Mouse (Mus musculus): ENCODE measurements around the gene Myoz1. TPM values are rescaled to one million over a fixed set of nuclear protein-coding genes. Genes with fewer than 3 reads are reported as not detected.

Myoz1 gene
- polyA plus RNA-seq (2014; fragmentation: Illumina TruSeq; extraction: RNeasy Lipid Tissue Mini Kit (QIAGEN cat#74804)) = not detected

GRCm38 (mm10) chr14:20656361-20656760 is at the start of gene Myoz1:
Myoz1 (minus strand) TSS chr14:20656540.

GRCm38 (mm10) chr14:20702741-20703381 is 46.5 kb upstream of the Myoz1 start, which contains the start of gene Chchd1:
Chchd1 (plus strand) TSS chr14:20703006.

GRCm38 (mm10) chr14:20694884-20695760 is 38.8 kb upstream of the Myoz1 start, which contains the start of gene Fut11:
Fut11 (plus strand) TSS chr14:20694968.

GRCm38 (mm10) chr14:20674064-20674833 is 17.9 kb upstream of the Myoz1 start, which contains the start of gene Sec24c:
Sec24c (plus strand) TSS chr14:20674308.

GRCm38 (mm10) chr14:20668154-20668810 is 11.9 kb upstream of the Myoz1 start, which contains the start of gene Synpo2l:
Synpo2l (minus strand) TSS chr14:20668354.

GRCm38 (mm10) chr14:20640644-20641437 is 15.5 kb downstream of the Myoz1 start, which contains the start of gene Usp54:
Usp54 (minus strand) TSS chr14:20641063.

Other genes starting within 250 kb of the Myoz1 start
- gene Cfap70, start 204.3 kb downstream of the Myoz1 start, polyA plus RNA-seq (2014; fragmentation: Illumina TruSeq; extraction: RNeasy Lipid Tissue Mini Kit (QIAGEN cat#74804)) = 6.6 TPM
- 101 TPM for gene Anxa7, start 176.4 kb downstream of the Myoz1 start, polyA plus RNA-seq (2014; fragmentation: Illumina TruSeq; extraction: RNeasy Lipid Tissue Mini Kit (QIAGEN cat#74804))
- 0.48 TPM for gene Mss51, start 159.6 kb downstream of the Myoz1 start, polyA plus RNA-seq (2014; fragmentation: Illumina TruSeq; extraction: RNeasy Lipid Tissue Mini Kit (QIAGEN cat#74804))
- gene Ppp3cb, start 110.0 kb downstream of the Myoz1 start, polyA plus RNA-seq (2014; fragmentation: Illumina TruSeq; extraction: RNeasy Lipid Tissue Mini Kit (QIAGEN cat#74804)) = 278 TPM
- gene Usp54, start 15.5 kb downstream of the Myoz1 start, polyA plus RNA-seq (2014; fragmentation: Illumina TruSeq; extraction: RNeasy Lipid Tissue Mini Kit (QIAGEN cat#74804)) = 16.6 TPM
- not detected for gene Synpo2l, start 11.8 kb upstream of the Myoz1 start, polyA plus RNA-seq (2014; fragmentation: Illumina TruSeq; extraction: RNeasy Lipid Tissue Mini Kit (QIAGEN cat#74804))
- gene Sec24c, start 17.8 kb upstream of the Myoz1 start, polyA plus RNA-seq (2014; fragmentation: Illumina TruSeq; extraction: RNeasy Lipid Tissue Mini Kit (QIAGEN cat#74804)) = 47.9 TPM
- gene Fut11, start 38.4 kb upstream of the Myoz1 start, polyA plus RNA-seq (2014; fragmentation: Illumina TruSeq; extraction: RNeasy Lipid Tissue Mini Kit (QIAGEN cat#74804)) = 63.7 TPM
- 142 TPM for gene Chchd1, start 46.5 kb upstream of the Myoz1 start, polyA plus RNA-seq (2014; fragmentation: Illumina TruSeq; extraction: RNeasy Lipid Tissue Mini Kit (QIAGEN cat#74804))
- gene Zswim8, start 51.0 kb upstream of the Myoz1 start, polyA plus RNA-seq (2014; fragmentation: Illumina TruSeq; extraction: RNeasy Lipid Tissue Mini Kit (QIAGEN cat#74804)) = 6.8 TPM
- 3.0 TPM for gene Ndst2, start 78.0 kb upstream of the Myoz1 start, polyA plus RNA-seq (2014; fragmentation: Illumina TruSeq; extraction: RNeasy Lipid Tissue Mini Kit (QIAGEN cat#74804))
- 99.3 TPM for gene Camk2g, start 137.5 kb upstream of the Myoz1 start, polyA plus RNA-seq (2014; fragmentation: Illumina TruSeq; extraction: RNeasy Lipid Tissue Mini Kit (QIAGEN cat#74804))
- 64.6 TPM for gene Plau, start 180.1 kb upstream of the Myoz1 start, polyA plus RNA-seq (2014; fragmentation: Illumina TruSeq; extraction: RNeasy Lipid Tissue Mini Kit (QIAGEN cat#74804))